Mouse (Mus musculus): Measurements from ENCODE around the gene Haus8.

GRCm38 (mm10) chr8:71267690-71268089, 5.0 kb downstream of the Haus8 start:
- no peak for TF ChIP-seq POLR2A (IDR thresholded peaks at IDR 0.05; ENCODE audit: low read depth, low read length)
- no peak for TF ChIP-seq CTCF (IDR thresholded peaks at IDR 0.05; ENCODE audit: borderline replicate concordance, insufficient read depth, low read length)
